Mouse (Mus musculus): ENCODE measurements around the gene Pdpn. TPM values are rescaled to one million over a fixed set of nuclear protein-coding genes. Genes with fewer than 3 reads are reported as not detected.

The Pdpn gene
- polyA plus RNA-seq, 1 experiment from 2014 or later: 49.9 TPM

- H3K36me3 ChIP-seq (ENCODE audit: insufficient read depth, low read length): no peaks in the 10 kb centered on the region
- H3K9ac ChIP-seq (ENCODE audit: low read depth, low read length): no peak overlapping the region
- no peaks in the 10 kb centered on the region for H3K9me3 ChIP-seq (replicated peaks; ENCODE audit: low read length)
- no peak for TF ChIP-seq CTCF (IDR thresholded peaks at IDR 0.05; ENCODE audit: low read depth)
- H3K4me1 ChIP-seq (replicated peaks; ENCODE audit: insufficient read depth, low read length): peaks cover 25% of the 10 kb centered on the region
- H3K4me3 ChIP-seq (replicated peaks; ENCODE audit: low read depth, low read length): no peak overlapping the region
- DNase-seq (ENCODE audit: low spot score): peak; percentile 33
- no peak overlapping the region for H3K4me2 ChIP-seq (ENCODE audit: low read length)
- 53% methylated on average over 6 of the region's 6 CpGs for WGBS
- peak overlapping the region; percentile 71 for H3K27ac ChIP-seq
- no peak for ATAC-seq (replicated peaks; ENCODE audit: low FRiP score, low read depth)
- no peaks in the 10 kb centered on the region for H3K27me3 ChIP-seq (ENCODE audit: insufficient read depth, low read length)
Measured at GRCm38 (mm10) chr4:143294324-143294723, 5.0 kb downstream of the Pdpn start.

GRCm38 (mm10) chr4:143288880-143289279, 10.5 kb downstream of the Pdpn start:
- no peaks in the 10 kb centered on the region for H3K9me3 ChIP-seq (replicated peaks; ENCODE audit: low read length)
- H3K36me3 ChIP-seq (ENCODE audit: insufficient read depth, low read length): no peaks in the 10 kb centered on the region
- H3K27ac ChIP-seq: no peak overlapping the region
- ATAC-seq (replicated peaks; ENCODE audit: low FRiP score, low read depth): 0 out of 2 replicates have a peak, but pooled peaks have one; percentile 47
- TF ChIP-seq CTCF (IDR thresholded peaks at IDR 0.05; ENCODE audit: low read depth): no peak
- peak; percentile 70 for DNase-seq (ENCODE audit: low spot score)
- no peak overlapping the region for H3K4me3 ChIP-seq (replicated peaks; ENCODE audit: low read depth, low read length)
- H3K9ac ChIP-seq (ENCODE audit: low read depth, low read length): no peak overlapping the region
- no peak overlapping the region for H3K4me2 ChIP-seq (ENCODE audit: low read length)
- peaks cover 10% of the 10 kb centered on the region; the same call in 1 of the 2 replicates for H3K4me1 ChIP-seq (replicated peaks; ENCODE audit: insufficient read depth, low read length)
- WGBS: 28% methylated on average over 7 of the region's 7 CpGs
- H3K27me3 ChIP-seq (ENCODE audit: insufficient read depth, low read length): no peaks in the 10 kb centered on the region

- Histone ChIP-seq H3K4me3 (replicated peaks; ENCODE audit: low read depth, low read length) (no peak overlapping the region), H3K27ac (peak overlapping the region; percentile 40; the same call in 1 of the 2 replicates), H3K27me3 (ENCODE audit: insufficient read depth, low read length) (no peaks in the 10 kb centered on the region), H3K4me1 (replicated peaks; ENCODE audit: insufficient read depth, low read length) (peaks cover 10% of the 10 kb centered on the region; the same call in 1 of the 2 replicates), H3K9ac (ENCODE audit: low read depth, low read length) (no peak overlapping the region), H3K4me2 (ENCODE audit: low read length) (no peak overlapping the region), H3K36me3 (ENCODE audit: insufficient read depth, low read length) (no peaks in the 10 kb centered on the region), H3K9me3 (replicated peaks; ENCODE audit: low read length) (no peaks in the 10 kb centered on the region)
- no peak for TF ChIP-seq CTCF (IDR thresholded peaks at IDR 0.05; ENCODE audit: low read depth)
- 35% methylated on average over 6 of the region's 6 CpGs for WGBS
- no peak for ATAC-seq (replicated peaks; ENCODE audit: low FRiP score, low read depth)
- peak; percentile 55 for DNase-seq (ENCODE audit: low spot score)
Measured at GRCm38 (mm10) chr4:143288473-143288872, 10.9 kb downstream of the Pdpn start.

- no peaks in the 10 kb centered on the region for H3K27me3 ChIP-seq (ENCODE audit: insufficient read depth, low read length)
- no peaks in the 10 kb centered on the region for H3K36me3 ChIP-seq (ENCODE audit: insufficient read depth, low read length)
- no peak overlapping the region for H3K4me2 ChIP-seq (ENCODE audit: low read length)
- H3K27ac ChIP-seq: no peak overlapping the region
- H3K4me1 ChIP-seq (replicated peaks; ENCODE audit: insufficient read depth, low read length): peaks cover 10% of the 10 kb centered on the region; the same call in 1 of the 2 replicates
- WGBS: 47% methylated on average over 4 of the region's 4 CpGs
- H3K4me3 ChIP-seq (replicated peaks; ENCODE audit: low read depth, low read length): no peak overlapping the region
- no peaks in the 10 kb centered on the region for H3K9me3 ChIP-seq (replicated peaks; ENCODE audit: low read length)
- TF ChIP-seq CTCF (IDR thresholded peaks at IDR 0.05; ENCODE audit: low read depth): no peak
- DNase-seq (ENCODE audit: low spot score) (peak; percentile 88), ATAC-seq (replicated peaks; ENCODE audit: low FRiP score, low read depth) (peak; percentile 77)
- H3K9ac ChIP-seq (ENCODE audit: low read depth, low read length): no peak overlapping the region
Measured at GRCm38 (mm10) chr4:143287065-143287464, 12.3 kb downstream of the Pdpn start.

- Histone ChIP-seq H3K27ac (no peak overlapping the region), H3K4me3 (replicated peaks; ENCODE audit: low read depth, low read length) (no peak overlapping the region), H3K9ac (ENCODE audit: low read depth, low read length) (no peak overlapping the region), H3K4me2 (ENCODE audit: low read length) (no peak overlapping the region), H3K36me3 (ENCODE audit: insufficient read depth, low read length) (no peaks in the 10 kb centered on the region), H3K27me3 (ENCODE audit: insufficient read depth, low read length) (no peaks in the 10 kb centered on the region), H3K9me3 (replicated peaks; ENCODE audit: low read length) (no peaks in the 10 kb centered on the region), H3K4me1 (replicated peaks; ENCODE audit: insufficient read depth, low read length) (no peaks in the 10 kb centered on the region)
- ATAC-seq (replicated peaks; ENCODE audit: low FRiP score, low read depth) (no peak), DNase-seq (ENCODE audit: low spot score) (no peak)
- WGBS: 83% methylated on average over 3 of the region's 3 CpGs
- TF ChIP-seq CTCF (IDR thresholded peaks at IDR 0.05; ENCODE audit: low read depth): peak; percentile 61
Measured at GRCm38 (mm10) chr4:143280166-143280565, 19.2 kb downstream of the Pdpn start.

- Histone ChIP-seq H3K9ac (ENCODE audit: low read depth, low read length) (no peak overlapping the region), H3K27ac (no peak overlapping the region), H3K9me3 (replicated peaks; ENCODE audit: low read length) (no peaks in the 10 kb centered on the region), H3K4me3 (replicated peaks; ENCODE audit: low read depth, low read length) (no peak overlapping the region), H3K4me2 (ENCODE audit: low read length) (0 out of 2 replicates have a peak overlapping the region, but pooled peaks have one; percentile 5), H3K27me3 (ENCODE audit: insufficient read depth, low read length) (no peaks in the 10 kb centered on the region), H3K36me3 (ENCODE audit: insufficient read depth, low read length) (no peaks in the 10 kb centered on the region; the same call in 1 of the 2 replicates), H3K4me1 (replicated peaks; ENCODE audit: insufficient read depth, low read length) (no peaks in the 10 kb centered on the region)
- 54% methylated on average over 12 of the region's 12 CpGs for WGBS
- ATAC-seq (replicated peaks; ENCODE audit: low FRiP score, low read depth) (no peak), DNase-seq (ENCODE audit: low spot score) (peak; percentile 60)
- no peak for TF ChIP-seq CTCF (IDR thresholded peaks at IDR 0.05; ENCODE audit: low read depth)
Measured at GRCm38 (mm10) chr4:143279661-143280060, 19.7 kb downstream of the Pdpn start.

- 84% methylated on average over 5 of the region's 5 CpGs for WGBS
- ATAC-seq (replicated peaks; ENCODE audit: low FRiP score, low read depth): no peak
- no peak overlapping the region for H3K27ac ChIP-seq
Measured at GRCm38 (mm10) chr4:143279016-143279415, 20.3 kb downstream of the Pdpn start.

More at GRCm38 (mm10) chr4:143279016-143279415, 20.3 kb downstream of the Pdpn start:
- TF ChIP-seq CTCF (IDR thresholded peaks at IDR 0.05; ENCODE audit: low read depth): no peak
- Histone ChIP-seq H3K4me2 (ENCODE audit: low read length) (no peak overlapping the region), H3K9ac (ENCODE audit: low read depth, low read length) (no peak overlapping the region), H3K27me3 (ENCODE audit: insufficient read depth, low read length) (no peaks in the 10 kb centered on the region), H3K9me3 (replicated peaks; ENCODE audit: low read length) (no peaks in the 10 kb centered on the region), H3K4me1 (replicated peaks; ENCODE audit: insufficient read depth, low read length) (no peaks in the 10 kb centered on the region), H3K36me3 (ENCODE audit: insufficient read depth, low read length) (no peaks in the 10 kb centered on the region; the same call in 1 of the 2 replicates), H3K4me3 (replicated peaks; ENCODE audit: low read depth, low read length) (no peak overlapping the region)
- no peak for DNase-seq (ENCODE audit: low spot score)
